Mouse (Mus musculus): ENCODE measurements at regions not wholly inside any gene's neighbourhood (a gene's known extent, or its start where the extent isn't known, plus 50 kb on each side); places are given as distances from the start of the nearest gene placed in this dataset.
"Not testable (repeated sequence)": the region's sequence is repeated elsewhere in the genome, so short reads cannot be mapped to it uniquely, and the experiment has no call there.

DNA sequence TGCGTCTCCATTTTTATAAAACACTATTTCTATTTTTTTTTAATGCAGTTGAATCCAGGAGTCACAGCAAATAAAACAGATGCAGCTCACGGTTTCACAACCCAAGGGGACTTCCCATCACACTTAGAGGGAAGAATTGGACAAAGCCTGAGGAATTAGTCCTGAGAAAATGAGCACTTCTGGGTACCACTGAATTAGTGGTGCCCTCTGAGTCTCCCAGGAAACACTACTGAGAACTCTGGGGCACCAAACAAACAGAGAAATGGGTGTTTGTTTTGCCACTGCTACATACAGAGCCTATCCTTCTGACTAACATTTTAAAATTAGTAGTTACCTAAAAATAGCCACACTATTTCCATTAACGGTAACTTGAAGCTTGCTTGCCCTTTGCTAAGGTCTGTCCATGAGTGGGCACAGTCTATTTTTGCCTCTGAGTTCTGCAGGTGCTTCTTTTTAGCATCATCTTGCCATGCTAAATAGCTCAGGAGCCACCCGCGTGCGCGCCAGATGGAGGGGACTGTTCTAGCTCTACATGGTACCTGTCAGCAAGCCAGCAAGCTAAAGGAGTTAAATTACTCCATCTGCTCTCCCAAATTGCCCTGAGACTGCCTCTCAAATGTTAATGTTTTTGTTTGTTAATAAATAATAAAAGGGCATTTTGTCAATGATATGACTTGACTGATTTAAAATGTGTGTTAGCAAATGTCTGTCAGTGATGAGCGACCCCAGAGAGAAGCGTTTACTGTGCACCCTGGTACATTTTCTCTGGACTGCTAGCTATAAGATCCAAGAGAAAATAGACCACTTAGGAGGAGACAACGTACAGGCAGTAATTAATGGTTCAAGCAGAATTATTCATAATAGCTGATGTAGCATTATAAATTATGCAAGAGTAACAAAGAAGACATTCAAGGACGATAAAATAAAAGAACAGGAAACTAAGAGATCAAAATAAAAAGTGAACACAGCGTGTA is 141.3 kb downstream of the Tas2r134 start:
- DNase-seq (ENCODE audit: low spot score): peak; percentile 90
- H3K4me2 ChIP-seq (ENCODE audit: low read length): no peak overlapping the region

DNA sequence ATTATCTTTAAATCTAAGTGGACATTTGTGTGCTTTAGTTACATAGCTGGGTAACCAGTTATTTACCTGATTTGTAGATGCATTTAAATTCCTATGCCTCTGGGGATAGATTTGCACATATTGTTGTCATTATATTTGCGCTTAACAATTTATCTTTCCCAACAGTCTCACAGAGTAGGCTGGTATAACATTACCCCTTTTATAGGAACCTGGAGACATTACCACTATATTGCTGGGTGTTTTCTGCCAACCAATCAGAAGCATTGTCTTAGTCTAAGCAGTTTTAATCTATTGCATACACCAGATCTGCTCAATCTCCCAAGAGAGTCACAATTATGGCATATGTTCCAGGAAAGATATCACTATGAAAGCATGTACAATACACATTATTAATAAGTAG is 149.8 kb downstream of the Rbm43 start:
- no peak for ATAC-seq
- H3K4me2 ChIP-seq (ENCODE audit: low read length): no peak overlapping the region
- H3K27me3 ChIP-seq (replicated peaks; ENCODE audit: control insufficient read depth, insufficient read depth, low read length): no peaks in the 10 kb centered on the region
- no peaks in the 10 kb centered on the region for H3K9me3 ChIP-seq (replicated peaks; ENCODE audit: control insufficient read depth, low read length)
- H3K4me1 ChIP-seq (ENCODE audit: control insufficient read depth, insufficient read depth, low read length): no peaks in the 10 kb centered on the region
- no peak overlapping the region for H3K4me3 ChIP-seq (ENCODE audit: low read depth, low read length)
- DNase-seq (ENCODE audit: low spot score): no peak
- H3K27ac ChIP-seq (ENCODE audit: low read depth, low read length): no peak overlapping the region
- H3K36me3 ChIP-seq (ENCODE audit: control insufficient read depth, insufficient read depth, low read length): no peaks in the 10 kb centered on the region
- H3K9ac ChIP-seq (ENCODE audit: low read length): no peak overlapping the region
- 92% methylated on average over 1 of the region's 1 CpGs for WGBS

More for the DNA sequence above, 141.3 kb downstream of the Tas2r134 start:
- no peak overlapping the region for H3K9ac ChIP-seq (ENCODE audit: low read length)
- peak; percentile 91 for ATAC-seq
- peaks cover 15% of the 10 kb centered on the region for H3K4me1 ChIP-seq (ENCODE audit: control insufficient read depth, insufficient read depth, low read length)
- H3K9me3 ChIP-seq (replicated peaks; ENCODE audit: control insufficient read depth, low read length): no peaks in the 10 kb centered on the region
- WGBS: 31% methylated on average over 12 of the region's 12 CpGs
- H3K27ac ChIP-seq (ENCODE audit: low read depth, low read length): peak overlapping the region; percentile 46; the same call in 1 of the 2 replicates
- H3K27me3 ChIP-seq (replicated peaks; ENCODE audit: control insufficient read depth, insufficient read depth, low read length): no peaks in the 10 kb centered on the region
- no peak overlapping the region for H3K4me3 ChIP-seq (ENCODE audit: low read depth, low read length)
- H3K36me3 ChIP-seq (ENCODE audit: control insufficient read depth, insufficient read depth, low read length): no peaks in the 10 kb centered on the region

DNA sequence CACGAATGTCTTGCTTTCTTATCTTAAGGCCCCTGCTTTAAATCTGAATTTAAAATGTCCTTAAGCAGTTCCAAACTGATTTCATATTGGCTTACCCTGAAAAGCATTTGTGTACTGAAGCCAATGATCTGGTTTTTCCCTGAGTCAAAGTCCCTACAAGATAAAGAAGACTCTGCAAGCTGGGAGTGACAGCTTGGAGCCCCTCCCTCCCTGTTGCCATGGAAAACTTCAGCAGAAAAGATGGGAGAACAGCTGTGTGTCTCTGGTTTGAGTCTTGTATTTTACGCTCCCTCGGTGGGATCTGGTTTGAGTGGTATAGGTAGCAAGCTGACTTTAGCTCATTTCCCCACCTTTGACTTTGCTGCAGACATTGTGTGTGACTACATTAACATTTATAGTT is 146.1 kb downstream of the Rbm43 start:
- H3K9me3 ChIP-seq (replicated peaks; ENCODE audit: control insufficient read depth, low read length): no peaks in the 10 kb centered on the region
- no peaks in the 10 kb centered on the region for H3K27me3 ChIP-seq (replicated peaks; ENCODE audit: control insufficient read depth, insufficient read depth, low read length)
- no peak overlapping the region for H3K4me3 ChIP-seq (ENCODE audit: low read depth, low read length)
- no peaks in the 10 kb centered on the region for H3K36me3 ChIP-seq (ENCODE audit: control insufficient read depth, insufficient read depth, low read length)
- H3K4me2 ChIP-seq (ENCODE audit: low read length): no peak overlapping the region
- no peak overlapping the region for H3K27ac ChIP-seq (ENCODE audit: low read depth, low read length)
- H3K9ac ChIP-seq (ENCODE audit: low read length): no peak overlapping the region
- 67% methylated on average over 3 of the region's 3 CpGs for WGBS
- no peaks in the 10 kb centered on the region for H3K4me1 ChIP-seq (ENCODE audit: control insufficient read depth, insufficient read depth, low read length)
- DNase-seq (ENCODE audit: low spot score) (peak; percentile 40), ATAC-seq (peak; percentile 61; the same call in 1 of the 2 replicates)

DNA sequence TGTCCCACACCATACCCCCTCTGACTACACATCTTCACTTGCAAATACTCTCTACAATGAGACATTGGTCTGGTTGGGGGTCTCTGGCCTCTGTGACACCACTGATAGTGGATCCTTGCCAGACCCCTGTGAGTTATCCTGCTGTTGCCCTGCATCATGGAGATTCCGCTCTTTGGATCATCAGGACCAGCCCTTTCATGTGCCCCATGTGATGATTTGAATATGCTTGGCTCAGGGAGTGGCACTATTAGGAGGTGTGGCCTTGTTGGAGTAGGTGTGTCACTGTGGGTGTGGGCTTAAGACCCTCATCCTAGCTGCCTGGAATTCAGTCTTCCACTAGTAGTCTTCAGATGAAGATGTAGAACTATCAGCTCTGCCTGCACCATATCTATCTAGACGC is 141.7 kb downstream of the Rbm43 start:
- 87% methylated on average over 2 of the region's 2 CpGs for WGBS
- not testable (repeated sequence) for ATAC-seq; H3K27ac ChIP-seq (ENCODE audit: low read depth, low read length); H3K4me2 ChIP-seq (ENCODE audit: low read length); H3K4me1 ChIP-seq (ENCODE audit: control insufficient read depth, insufficient read depth, low read length); H3K27me3 ChIP-seq (replicated peaks; ENCODE audit: control insufficient read depth, insufficient read depth, low read length); H3K4me3 ChIP-seq (ENCODE audit: low read depth, low read length); DNase-seq (ENCODE audit: low spot score); H3K9me3 ChIP-seq (replicated peaks; ENCODE audit: control insufficient read depth, low read length); H3K9ac ChIP-seq (ENCODE audit: low read length); H3K36me3 ChIP-seq (ENCODE audit: control insufficient read depth, insufficient read depth, low read length)

DNA sequence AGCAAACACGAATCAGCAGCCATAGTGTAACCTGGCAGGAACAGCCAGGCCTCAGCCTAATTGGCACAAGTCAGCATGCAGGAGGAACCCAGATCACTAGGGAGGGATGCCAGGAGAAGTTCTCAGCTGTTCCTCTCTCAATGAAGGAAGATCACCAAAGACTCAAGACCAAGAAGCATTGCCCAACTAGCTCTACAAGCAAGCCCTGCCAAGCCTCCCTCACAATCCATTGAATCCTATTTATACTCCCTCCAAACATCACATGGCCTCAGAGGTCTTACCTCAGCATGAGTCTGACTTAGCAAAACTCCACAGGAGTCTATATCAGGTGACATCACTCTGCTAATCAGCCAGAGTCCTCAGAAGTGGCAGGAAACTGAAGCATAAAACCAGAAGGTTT is 135.1 kb downstream of the Rbm43 start:
- 93% methylated on average over 1 of the region's 1 CpGs for WGBS
- Histone ChIP-seq H3K4me2 (ENCODE audit: low read length) (no peak overlapping the region), H3K9me3 (replicated peaks; ENCODE audit: control insufficient read depth, low read length) (no peaks in the 10 kb centered on the region), H3K4me3 (ENCODE audit: low read depth, low read length) (no peak overlapping the region), H3K27ac (ENCODE audit: low read depth, low read length) (no peak overlapping the region), H3K4me1 (ENCODE audit: control insufficient read depth, insufficient read depth, low read length) (no peaks in the 10 kb centered on the region), H3K36me3 (ENCODE audit: control insufficient read depth, insufficient read depth, low read length) (no peaks in the 10 kb centered on the region), H3K9ac (ENCODE audit: low read length) (no peak overlapping the region), H3K27me3 (replicated peaks; ENCODE audit: control insufficient read depth, insufficient read depth, low read length) (no peaks in the 10 kb centered on the region)
- ATAC-seq: no peak
- DNase-seq (ENCODE audit: low spot score): no peak

DNA sequence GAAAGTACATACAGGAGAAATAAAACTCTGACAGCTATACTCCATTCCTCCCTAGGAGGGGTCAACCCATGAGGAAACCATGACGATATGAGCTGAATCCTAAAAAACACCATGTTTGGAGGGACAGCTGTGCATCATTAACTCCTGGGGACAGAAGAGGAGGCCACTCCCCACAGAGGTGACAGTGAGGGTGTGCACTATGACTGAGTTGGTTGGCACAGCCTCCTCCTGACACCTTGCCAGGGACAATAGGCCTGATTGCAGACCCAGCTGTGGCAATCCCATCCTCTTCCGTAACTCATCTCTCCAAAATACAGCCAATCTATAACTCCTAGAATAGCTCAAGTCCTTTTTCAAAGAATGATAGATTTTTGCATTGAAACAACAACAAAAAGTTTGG is 112.0 kb downstream of the Rbm43 start:
- WGBS: 79% methylated on average over 2 of the region's 2 CpGs
- ATAC-seq: no peak

DNA sequence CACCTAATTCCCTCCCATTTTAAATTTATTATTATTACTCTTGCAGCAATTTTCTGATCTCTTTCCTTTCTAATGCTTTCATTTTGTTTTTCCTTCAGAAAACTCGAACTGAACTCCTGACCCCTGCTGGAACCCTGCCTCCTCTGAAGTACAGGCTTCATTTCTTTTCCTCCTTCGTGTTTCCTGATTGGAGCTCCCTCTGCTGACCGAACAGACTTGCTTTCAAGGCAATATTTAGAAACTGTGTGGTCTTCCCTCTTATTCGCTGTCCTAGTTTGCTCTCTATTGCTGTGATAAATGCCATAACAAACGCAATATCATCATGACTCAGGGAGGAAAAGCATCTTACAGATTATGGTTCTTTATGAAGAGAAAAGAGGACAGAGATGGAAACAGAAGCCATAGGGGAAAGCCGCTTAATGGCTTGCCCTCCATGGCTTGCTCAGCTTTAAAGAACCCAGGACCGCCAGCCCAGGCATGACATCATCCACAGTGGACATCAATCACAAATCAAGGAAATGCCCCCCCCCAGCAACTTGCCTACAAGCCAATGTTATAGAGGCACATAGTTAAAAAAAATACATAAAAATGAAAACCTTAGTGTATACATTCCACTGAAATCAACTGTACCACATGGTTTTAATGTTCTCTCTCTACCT is 104.5 kb downstream of the Rbm43 start:
- Histone ChIP-seq H3K4me3 (ENCODE audit: low read depth, low read length) (no peak overlapping the region), H3K27ac (ENCODE audit: low read depth, low read length) (peak overlapping the region; percentile 14; the same call in 1 of the 2 replicates), H3K9ac (ENCODE audit: low read length) (no peak overlapping the region), H3K36me3 (ENCODE audit: control insufficient read depth, insufficient read depth, low read length) (no peaks in the 10 kb centered on the region), H3K27me3 (replicated peaks; ENCODE audit: control insufficient read depth, insufficient read depth, low read length) (no peaks in the 10 kb centered on the region), H3K4me1 (ENCODE audit: control insufficient read depth, insufficient read depth, low read length) (no peaks in the 10 kb centered on the region), H3K9me3 (replicated peaks; ENCODE audit: control insufficient read depth, low read length) (no peaks in the 10 kb centered on the region), H3K4me2 (ENCODE audit: low read length) (no peak overlapping the region)
- peak; percentile 51 for ATAC-seq
- peak; percentile 80 for DNase-seq (ENCODE audit: low spot score)
- WGBS: 41% methylated on average over 7 of the region's 7 CpGs

More for the DNA sequence above, 112.0 kb downstream of the Rbm43 start:
- no peaks in the 10 kb centered on the region for H3K9me3 ChIP-seq (replicated peaks; ENCODE audit: control insufficient read depth, low read length)
- no peaks in the 10 kb centered on the region for H3K4me1 ChIP-seq (ENCODE audit: control insufficient read depth, insufficient read depth, low read length)
- DNase-seq (ENCODE audit: low spot score): no peak
- no peaks in the 10 kb centered on the region for H3K36me3 ChIP-seq (ENCODE audit: control insufficient read depth, insufficient read depth, low read length)
- H3K4me2 ChIP-seq (ENCODE audit: low read length): no peak overlapping the region
- no peaks in the 10 kb centered on the region for H3K27me3 ChIP-seq (replicated peaks; ENCODE audit: control insufficient read depth, insufficient read depth, low read length)
- H3K27ac ChIP-seq (ENCODE audit: low read depth, low read length): no peak overlapping the region
- H3K4me3 ChIP-seq (ENCODE audit: low read depth, low read length): no peak overlapping the region
- H3K9ac ChIP-seq (ENCODE audit: low read length): no peak overlapping the region

DNA sequence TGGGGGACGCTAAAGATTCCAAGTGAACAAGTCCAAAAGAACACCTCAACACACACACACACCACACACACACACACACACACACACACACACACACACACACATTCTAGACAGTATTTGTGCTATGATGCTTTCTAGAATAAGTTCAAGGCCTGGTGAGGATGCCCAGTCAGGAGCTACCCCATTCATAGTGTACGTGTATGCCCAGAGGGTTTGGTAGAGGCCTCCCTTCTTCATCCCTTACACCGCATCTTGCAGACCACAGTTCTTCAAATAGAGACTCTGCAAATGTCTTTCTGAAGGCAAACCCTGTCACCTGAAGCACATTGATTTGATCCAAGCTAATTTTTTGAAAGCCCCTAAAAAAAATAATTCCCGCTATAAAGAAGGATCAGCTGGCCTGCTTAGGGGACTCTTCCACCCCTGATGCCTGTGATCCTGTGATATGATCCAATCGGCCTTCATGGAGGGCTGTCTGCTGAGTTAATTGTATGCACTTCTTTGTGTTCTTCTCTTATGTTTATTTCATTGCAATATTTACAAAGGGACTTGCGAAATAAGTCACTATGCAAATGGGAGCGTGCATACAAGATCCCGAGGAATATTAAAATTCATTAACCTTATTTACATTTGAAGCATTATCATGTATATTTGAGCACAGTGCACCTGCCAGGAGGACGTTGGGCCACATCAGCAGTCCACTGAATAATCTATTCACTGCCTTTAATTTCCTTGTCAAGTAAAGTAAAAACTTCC is 103.8 kb downstream of the Rbm43 start:
- no peak overlapping the region for H3K4me3 ChIP-seq (ENCODE audit: low read depth, low read length)
- H3K27ac ChIP-seq (ENCODE audit: low read depth, low read length): peak overlapping the region; percentile 48; the same call in 1 of the 2 replicates
- 42% methylated on average over 9 of the region's 9 CpGs for WGBS
- no peaks in the 10 kb centered on the region for H3K36me3 ChIP-seq (ENCODE audit: control insufficient read depth, insufficient read depth, low read length)
- no peaks in the 10 kb centered on the region for H3K9me3 ChIP-seq (replicated peaks; ENCODE audit: control insufficient read depth, low read length)
- no peaks in the 10 kb centered on the region for H3K27me3 ChIP-seq (replicated peaks; ENCODE audit: control insufficient read depth, insufficient read depth, low read length)
- ATAC-seq: peak; percentile 89
- H3K4me1 ChIP-seq (ENCODE audit: control insufficient read depth, insufficient read depth, low read length): no peaks in the 10 kb centered on the region
- no peak overlapping the region for H3K9ac ChIP-seq (ENCODE audit: low read length)
- DNase-seq (ENCODE audit: low spot score): peak; percentile 75
- no peak overlapping the region for H3K4me2 ChIP-seq (ENCODE audit: low read length)

Measured in forebrain, embryonic 14.5 days (tissue).